Mouse (Mus musculus): ENCODE measurements around the gene Ctsh.

The Ctsh gene

GRCm38 (mm10) chr9:90113651-90114566, 60.0 kb downstream of the Ctsh start:
- DNase-seq: peak; percentile 93

- peak; percentile 98 for DNase-seq
Measured at GRCm38 (mm10) chr9:90114567-90115307, 60.8 kb downstream of the Ctsh start, which contains the start of gene Morf4l1. Gene Morf4l1 (minus strand): TSS chr9:90114774.

- DNase-seq: no peak
Measured at GRCm38 (mm10) chr9:90115308-90115700, 61.4 kb downstream of the Ctsh start.

GRCm38 (mm10) chr9:90117234-90117633, 63.3 kb downstream of the Ctsh start:
- no peak for DNase-seq

- no peak for DNase-seq
Measured at GRCm38 (mm10) chr9:90122246-90122740, 68.3 kb downstream of the Ctsh start.

GRCm38 (mm10) chr9:90124156-90124872, 70.4 kb downstream of the Ctsh start:
- no peak for DNase-seq

- DNase-seq: no peak
Measured at GRCm38 (mm10) chr9:90124873-90125245, 70.9 kb downstream of the Ctsh start.

All from right cerebral cortex, adult 18-20 months (tissue).